Mouse (Mus musculus): ENCODE measurements around the gene Rap1gap2. TPM values are rescaled to one million over a fixed set of nuclear protein-coding genes. Genes with fewer than 3 reads are reported as not detected.

Gene Rap1gap2
- polyA plus RNA-seq, 1 experiment from 2014 or later, result 1.1 TPM

DNA sequence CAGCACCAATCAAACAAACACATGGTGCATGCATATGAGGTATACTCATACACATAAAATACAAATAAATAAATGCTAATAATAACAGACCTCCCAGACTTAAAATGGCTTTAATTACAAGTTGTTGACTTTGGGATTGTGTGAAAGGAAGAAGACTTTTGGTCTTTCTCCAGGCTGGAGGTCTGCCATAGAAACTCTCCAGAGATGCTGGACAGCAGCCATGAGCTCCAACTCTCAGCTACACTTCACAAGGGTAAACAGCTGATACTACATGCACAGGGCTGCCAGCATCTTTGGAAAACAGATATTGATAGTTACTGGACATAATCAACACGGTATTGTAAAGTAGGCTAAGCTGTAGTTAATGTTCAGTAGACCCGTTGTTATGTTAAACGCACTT, 18.5 kb downstream of the Rap1gap2 start:
- Histone ChIP-seq H3K9ac (replicated peaks; ENCODE audit: low read length) (no peak overlapping the region), H3K9me3 (replicated peaks; ENCODE audit: control insufficient read depth, low read length) (no peaks in the 10 kb centered on the region), H3K4me3 (ENCODE audit: low read depth, low read length) (no peak overlapping the region), H3K27ac (replicated peaks; ENCODE audit: low read depth, low read length) (no peak overlapping the region), H3K4me1 (ENCODE audit: control insufficient read depth, insufficient read depth, low read length) (no peaks in the 10 kb centered on the region), H3K27me3 (ENCODE audit: control insufficient read depth, insufficient read depth, low read length) (peaks cover 41% of the 10 kb centered on the region), H3K4me2 (ENCODE audit: low read depth, low read length) (no peak overlapping the region), H3K36me3 (replicated peaks; ENCODE audit: control insufficient read depth, insufficient read depth, low read depth, low read length) (no peaks in the 10 kb centered on the region)
- whole genome bisulfite sequencing, result 84% methylated on average over 3 of the region's 3 CpGs
- DNase-seq (ENCODE audit: low spot score) (no peak), ATAC-seq (replicated peaks; ENCODE audit: insufficient number of reproducible peaks, low FRiP score, low TSS enrichment, low read depth) (no peak)

DNA sequence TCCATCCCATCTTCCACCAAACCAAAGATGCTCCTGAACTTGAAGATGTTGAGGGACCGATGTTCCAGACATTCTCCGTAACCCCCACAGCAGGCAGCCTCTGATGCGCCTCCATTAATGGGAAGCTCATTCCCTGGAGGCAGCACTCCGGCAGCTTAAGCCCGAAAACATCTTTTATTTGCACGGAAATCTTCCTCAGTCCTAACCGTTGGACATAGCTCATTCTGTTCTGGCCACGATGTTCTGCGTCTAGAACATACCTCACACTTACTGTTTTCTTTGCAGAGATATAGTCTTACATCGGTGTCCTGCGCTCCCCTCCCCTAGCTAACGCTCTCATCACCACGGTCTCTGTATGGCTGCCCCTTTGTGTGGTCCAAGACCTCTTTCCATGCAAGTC, 20.0 kb downstream of the Rap1gap2 start:
- Histone ChIP-seq H3K4me1 (ENCODE audit: control insufficient read depth, insufficient read depth, low read length) (no peaks in the 10 kb centered on the region), H3K27ac (replicated peaks; ENCODE audit: low read depth, low read length) (no peak overlapping the region), H3K9ac (replicated peaks; ENCODE audit: low read length) (no peak overlapping the region), H3K36me3 (replicated peaks; ENCODE audit: control insufficient read depth, insufficient read depth, low read depth, low read length) (no peaks in the 10 kb centered on the region), H3K27me3 (ENCODE audit: control insufficient read depth, insufficient read depth, low read length) (peaks cover 41% of the 10 kb centered on the region), H3K4me3 (ENCODE audit: low read depth, low read length) (no peak overlapping the region), H3K4me2 (ENCODE audit: low read depth, low read length) (no peak overlapping the region), H3K9me3 (replicated peaks; ENCODE audit: control insufficient read depth, low read length) (no peaks in the 10 kb centered on the region)
- 36% methylated on average over 13 of the region's 13 CpGs for WGBS
- ATAC-seq (replicated peaks; ENCODE audit: insufficient number of reproducible peaks, low FRiP score, low TSS enrichment, low read depth) (no peak), DNase-seq (ENCODE audit: low spot score) (no peak)

DNA sequence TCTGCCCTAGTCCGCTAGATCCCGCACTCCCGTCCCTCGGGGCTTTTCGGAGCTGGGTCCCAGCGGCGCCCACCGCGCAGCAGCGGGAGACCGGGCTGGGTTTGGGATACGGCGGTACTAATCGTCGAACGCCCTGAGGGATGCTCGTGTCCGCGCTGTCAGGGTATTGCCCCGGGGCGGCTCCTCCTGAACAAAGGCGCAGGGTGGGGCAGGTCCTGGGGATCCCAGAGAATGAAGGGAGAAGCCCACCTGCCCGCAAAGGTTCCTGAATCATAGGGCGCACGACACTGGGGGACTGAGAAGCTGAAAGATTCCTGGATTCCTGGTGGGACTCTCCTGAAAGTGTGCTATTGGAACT, 20.5 kb downstream of the Rap1gap2 start:
- ATAC-seq (replicated peaks; ENCODE audit: insufficient number of reproducible peaks, low FRiP score, low TSS enrichment, low read depth) (no peak; the same call in 1 of the 2 replicates), DNase-seq (ENCODE audit: low spot score) (no peak)
- no peaks in the 10 kb centered on the region for H3K4me1 ChIP-seq (ENCODE audit: control insufficient read depth, insufficient read depth, low read length)
- peak overlapping the region; percentile 86 for H3K4me2 ChIP-seq (ENCODE audit: low read depth, low read length)
- H3K9ac ChIP-seq (replicated peaks; ENCODE audit: low read length), result no peak overlapping the region
- no peaks in the 10 kb centered on the region for H3K9me3 ChIP-seq (replicated peaks; ENCODE audit: control insufficient read depth, low read length)
- H3K4me3 ChIP-seq (ENCODE audit: low read depth, low read length), result peak overlapping the region; percentile 40
- no peak overlapping the region for H3K27ac ChIP-seq (replicated peaks; ENCODE audit: low read depth, low read length)
- WGBS, result under 1% methylated on average over 25 of the region's 25 CpGs
- H3K27me3 ChIP-seq (ENCODE audit: control insufficient read depth, insufficient read depth, low read length), result peaks cover 41% of the 10 kb centered on the region
- no peaks in the 10 kb centered on the region for H3K36me3 ChIP-seq (replicated peaks; ENCODE audit: control insufficient read depth, insufficient read depth, low read depth, low read length)

DNA sequence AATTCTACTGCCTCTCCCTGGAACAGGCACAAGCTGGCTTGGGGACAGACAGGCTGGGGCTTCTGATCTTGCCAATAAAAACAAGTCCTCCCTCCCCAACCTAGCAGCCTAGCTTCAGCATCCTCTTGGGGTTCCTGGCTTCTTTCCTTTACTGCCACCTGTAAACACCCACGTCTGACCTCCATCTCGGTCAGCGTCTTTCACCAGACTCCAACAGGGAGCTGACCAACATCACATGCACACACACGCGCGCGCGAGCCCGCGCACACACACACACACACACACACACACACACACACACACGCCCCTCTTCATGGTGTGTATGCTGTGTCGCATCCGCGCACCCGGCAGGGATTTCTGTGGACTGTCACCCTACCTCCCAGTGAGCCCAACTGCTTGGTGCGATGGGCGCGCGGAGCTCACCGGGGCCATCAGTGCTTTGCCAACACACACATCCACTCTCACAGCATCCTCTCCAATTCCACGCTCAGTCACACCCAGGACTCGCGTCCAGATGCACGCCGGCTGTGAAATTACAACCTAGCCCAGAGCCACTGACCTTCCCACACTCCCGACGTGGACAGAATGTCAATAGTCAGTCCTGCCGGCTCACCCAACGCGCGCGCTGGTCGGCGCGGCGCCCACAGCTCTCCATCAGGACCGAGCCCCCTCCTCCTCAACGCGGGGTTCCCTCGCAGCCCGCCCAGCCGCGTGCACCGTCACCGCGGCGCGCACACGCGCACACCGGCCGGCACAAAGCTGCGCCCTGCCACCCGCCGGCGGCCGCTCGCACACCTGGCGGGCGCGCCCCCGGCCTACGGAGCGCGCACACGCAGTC, 21.1 kb downstream of the Rap1gap2 start:
- DNase-seq (ENCODE audit: low spot score) (peak; percentile 22), ATAC-seq (replicated peaks; ENCODE audit: insufficient number of reproducible peaks, low FRiP score, low TSS enrichment, low read depth) (peak; percentile 26; the same call in 1 of the 2 replicates)
- WGBS, result 3% methylated on average over 56 of the region's 66 CpGs
- Histone ChIP-seq H3K27ac (replicated peaks; ENCODE audit: low read depth, low read length) (no peak overlapping the region), H3K36me3 (replicated peaks; ENCODE audit: control insufficient read depth, insufficient read depth, low read depth, low read length) (no peaks in the 10 kb centered on the region), H3K4me2 (ENCODE audit: low read depth, low read length) (peak overlapping the region; percentile 86), H3K9ac (replicated peaks; ENCODE audit: low read length) (no peak overlapping the region), H3K4me3 (ENCODE audit: low read depth, low read length) (peak overlapping the region; percentile 40), H3K27me3 (ENCODE audit: control insufficient read depth, insufficient read depth, low read length) (peaks cover 41% of the 10 kb centered on the region), H3K9me3 (replicated peaks; ENCODE audit: control insufficient read depth, low read length) (no peaks in the 10 kb centered on the region), H3K4me1 (ENCODE audit: control insufficient read depth, insufficient read depth, low read length) (no peaks in the 10 kb centered on the region)

DNA sequence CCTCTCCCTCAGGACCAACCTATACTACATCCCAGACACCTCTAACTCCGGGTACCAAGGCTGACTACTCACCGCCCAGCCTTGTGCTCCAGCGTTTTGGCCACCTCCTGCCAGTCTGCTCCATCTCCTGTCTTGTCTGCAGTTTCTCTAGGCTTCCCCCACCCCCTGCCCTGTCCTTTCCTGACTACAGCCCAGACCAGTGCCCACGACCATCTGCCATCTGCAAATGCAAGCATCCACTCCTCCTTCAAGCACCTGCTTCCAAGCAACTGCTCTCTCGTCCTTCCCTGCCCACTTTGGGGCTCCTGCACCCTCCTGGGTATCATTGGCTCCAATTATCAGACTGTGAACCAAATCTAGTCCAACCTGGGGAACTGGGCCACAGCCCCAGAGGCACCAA, 24.3 kb downstream of the Rap1gap2 start:
- Histone ChIP-seq H3K36me3 (replicated peaks; ENCODE audit: control insufficient read depth, insufficient read depth, low read depth, low read length) (no peaks in the 10 kb centered on the region), H3K4me2 (ENCODE audit: low read depth, low read length) (no peak overlapping the region), H3K4me1 (ENCODE audit: control insufficient read depth, insufficient read depth, low read length) (no peaks in the 10 kb centered on the region), H3K27ac (replicated peaks; ENCODE audit: low read depth, low read length) (no peak overlapping the region), H3K9me3 (replicated peaks; ENCODE audit: control insufficient read depth, low read length) (no peaks in the 10 kb centered on the region), H3K27me3 (ENCODE audit: control insufficient read depth, insufficient read depth, low read length) (peaks cover 39% of the 10 kb centered on the region), H3K4me3 (ENCODE audit: low read depth, low read length) (no peak overlapping the region), H3K9ac (replicated peaks; ENCODE audit: low read length) (no peak overlapping the region)
- DNase-seq (ENCODE audit: low spot score), result no peak
- WGBS, result 65% methylated on average over 5 of the region's 5 CpGs
- no peak for ATAC-seq (replicated peaks; ENCODE audit: insufficient number of reproducible peaks, low FRiP score, low TSS enrichment, low read depth)

DNA sequence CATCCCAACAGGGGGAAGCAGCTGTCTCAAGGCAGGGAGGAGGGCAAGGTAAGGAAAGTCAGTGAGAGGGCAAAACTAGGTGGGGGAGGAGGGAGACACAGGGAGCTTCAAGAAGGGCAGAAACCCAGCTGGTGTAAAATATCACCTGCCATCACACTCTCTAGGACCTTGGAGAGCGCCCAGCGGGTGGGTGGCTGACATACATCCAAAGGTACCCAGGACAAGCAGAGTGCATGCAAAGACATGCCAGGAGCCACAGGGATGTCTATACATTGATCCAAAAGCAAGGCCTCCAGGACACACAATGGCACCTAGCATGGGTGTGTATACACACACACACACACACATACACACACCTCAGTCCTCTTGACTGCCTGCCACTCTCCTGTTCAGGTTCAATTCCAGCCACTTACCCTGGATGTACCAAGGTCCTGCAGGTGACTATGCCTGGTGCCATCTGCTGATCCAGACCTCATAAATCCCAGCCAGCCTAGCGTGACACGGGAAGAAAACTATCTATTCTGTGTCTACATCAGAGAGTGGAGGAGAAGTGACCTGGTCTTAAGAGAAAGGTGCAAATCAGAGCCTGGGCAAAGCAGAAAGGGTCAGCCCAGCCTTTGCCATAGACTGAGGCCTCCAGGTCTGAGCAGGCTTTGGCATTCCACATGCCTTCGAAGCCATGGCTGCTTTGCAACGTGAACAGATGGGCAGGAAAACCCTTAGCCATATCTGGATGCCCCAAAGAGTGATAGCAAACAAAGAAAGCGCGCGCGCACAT, 25.6 kb downstream of the Rap1gap2 start:
- H3K27ac ChIP-seq (replicated peaks; ENCODE audit: low read depth, low read length), result no peak overlapping the region
- H3K4me3 ChIP-seq (ENCODE audit: low read depth, low read length), result no peak overlapping the region
- H3K27me3 ChIP-seq (ENCODE audit: control insufficient read depth, insufficient read depth, low read length), result peaks cover 27% of the 10 kb centered on the region
- ATAC-seq (replicated peaks; ENCODE audit: insufficient number of reproducible peaks, low FRiP score, low TSS enrichment, low read depth), result no peak
- 62% methylated on average over 10 of the region's 10 CpGs for WGBS
- H3K36me3 ChIP-seq (replicated peaks; ENCODE audit: control insufficient read depth, insufficient read depth, low read depth, low read length), result no peaks in the 10 kb centered on the region
- no peaks in the 10 kb centered on the region for H3K4me1 ChIP-seq (ENCODE audit: control insufficient read depth, insufficient read depth, low read length)
- H3K9me3 ChIP-seq (replicated peaks; ENCODE audit: control insufficient read depth, low read length), result no peaks in the 10 kb centered on the region
- no peak overlapping the region for H3K9ac ChIP-seq (replicated peaks; ENCODE audit: low read length)
- peak; percentile 69 for DNase-seq (ENCODE audit: low spot score)
- no peak overlapping the region for H3K4me2 ChIP-seq (ENCODE audit: low read depth, low read length)

DNA sequence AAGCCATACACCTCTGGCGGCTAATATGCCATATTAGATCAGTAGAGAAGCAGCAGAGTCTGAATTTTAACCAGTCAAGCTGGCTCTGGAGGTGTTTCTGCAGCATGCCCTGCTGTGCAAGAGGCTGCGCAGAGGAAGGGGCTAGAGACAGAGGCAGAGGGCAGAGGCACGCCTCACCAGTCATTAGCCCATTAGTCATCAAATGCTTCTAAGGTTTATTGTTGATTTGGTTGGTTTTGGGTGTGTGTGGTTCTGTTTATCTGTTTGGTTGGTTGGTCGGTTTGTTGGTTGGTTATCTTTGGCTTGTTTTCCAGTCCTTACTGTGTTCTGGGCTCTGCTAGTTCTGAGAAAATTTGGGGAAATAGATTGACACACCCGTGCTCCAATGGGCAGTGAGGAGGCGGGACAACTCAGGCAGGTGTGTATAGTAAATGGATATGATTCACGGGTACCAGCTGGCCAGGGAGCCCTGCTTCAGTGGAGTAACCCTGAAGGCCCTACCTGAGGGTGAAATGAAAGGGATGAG, 26.8 kb downstream of the Rap1gap2 start:
- Histone ChIP-seq H3K4me2 (ENCODE audit: low read depth, low read length) (no peak overlapping the region), H3K9me3 (replicated peaks; ENCODE audit: control insufficient read depth, low read length) (no peaks in the 10 kb centered on the region), H3K4me1 (ENCODE audit: control insufficient read depth, insufficient read depth, low read length) (no peaks in the 10 kb centered on the region), H3K36me3 (replicated peaks; ENCODE audit: control insufficient read depth, insufficient read depth, low read depth, low read length) (no peaks in the 10 kb centered on the region), H3K27ac (replicated peaks; ENCODE audit: low read depth, low read length) (no peak overlapping the region), H3K27me3 (ENCODE audit: control insufficient read depth, insufficient read depth, low read length) (peaks cover 14% of the 10 kb centered on the region), H3K9ac (replicated peaks; ENCODE audit: low read length) (no peak overlapping the region), H3K4me3 (ENCODE audit: low read depth, low read length) (no peak overlapping the region)
- no peak for DNase-seq (ENCODE audit: low spot score)
- 72% methylated on average over 7 of the region's 7 CpGs for WGBS
- ATAC-seq (replicated peaks; ENCODE audit: insufficient number of reproducible peaks, low FRiP score, low TSS enrichment, low read depth), result no peak

DNA sequence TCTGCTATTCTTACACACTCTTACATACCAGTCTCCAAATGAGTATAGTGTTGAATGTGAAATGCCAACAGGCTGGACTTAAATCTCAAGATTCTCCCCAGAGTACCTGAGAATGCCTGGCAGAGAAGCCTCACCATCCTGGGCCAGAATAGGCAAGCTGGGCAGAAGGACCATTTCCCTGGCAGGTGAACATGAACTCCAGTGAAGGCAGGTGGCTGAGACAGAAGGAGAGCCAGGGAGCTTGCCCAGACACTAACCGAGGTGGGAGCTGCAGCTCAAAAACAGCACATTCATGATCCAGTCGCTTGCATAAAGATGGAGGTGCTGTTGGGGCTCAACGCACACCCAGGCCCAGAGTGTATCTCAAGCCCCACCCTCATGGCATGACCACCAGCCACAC, 28.3 kb downstream of the Rap1gap2 start:
- H3K36me3 ChIP-seq (replicated peaks; ENCODE audit: control insufficient read depth, insufficient read depth, low read depth, low read length), result no peaks in the 10 kb centered on the region
- 84% methylated on average over 3 of the region's 3 CpGs for WGBS
- H3K27ac ChIP-seq (replicated peaks; ENCODE audit: low read depth, low read length), result no peak overlapping the region
- DNase-seq (ENCODE audit: low spot score), result no peak
- ATAC-seq (replicated peaks; ENCODE audit: insufficient number of reproducible peaks, low FRiP score, low TSS enrichment, low read depth), result no peak
- H3K9ac ChIP-seq (replicated peaks; ENCODE audit: low read length), result no peak overlapping the region
- H3K9me3 ChIP-seq (replicated peaks; ENCODE audit: control insufficient read depth, low read length), result no peaks in the 10 kb centered on the region
- H3K4me2 ChIP-seq (ENCODE audit: low read depth, low read length), result no peak overlapping the region
- peaks cover under 1% of the 10 kb centered on the region; the same call in 1 of the 2 replicates for H3K27me3 ChIP-seq (ENCODE audit: control insufficient read depth, insufficient read depth, low read length)
- H3K4me3 ChIP-seq (ENCODE audit: low read depth, low read length), result no peak overlapping the region
- no peaks in the 10 kb centered on the region for H3K4me1 ChIP-seq (ENCODE audit: control insufficient read depth, insufficient read depth, low read length)
